Mouse (Mus musculus) testis, postnatal 14 days (tissue): ENCODE results near the gene Nr6a1.

Experiments
- DNase-seq: peaks from one replicate; pipeline ENCODE4 v3.0.0; 2021; ENCODE audit warnings: low spot score

Gene Nr6a1

GRCm38 (mm10) chr2:38782731-38783130 is 144.8 kb downstream of the Nr6a1 start:
- no peak for DNase-seq

- DNase-seq: no peak
Measured at GRCm38 (mm10) chr2:38781945-38782720, 145.4 kb downstream of the Nr6a1 start.

- DNase-seq: no peak
Measured at GRCm38 (mm10) chr2:38779939-38780338, 147.5 kb downstream of the Nr6a1 start.

- DNase-seq: no peak
Measured at GRCm38 (mm10) chr2:38777326-38777725, 150.2 kb downstream of the Nr6a1 start.

GRCm38 (mm10) chr2:38774936-38775335 is 152.6 kb downstream of the Nr6a1 start:
- DNase-seq: no peak

- no peak for DNase-seq
Measured at GRCm38 (mm10) chr2:38771478-38771797, 156.1 kb downstream of the Nr6a1 start.

GRCm38 (mm10) chr2:38770772-38771477 is 156.6 kb downstream of the Nr6a1 start:
- DNase-seq: no peak

GRCm38 (mm10) chr2:38767177-38767931 is 160.1 kb downstream of the Nr6a1 start:
- DNase-seq: no peak

GRCm38 (mm10) chr2:38739847-38740246 is 187.6 kb downstream of the Nr6a1 start:
- no peak for DNase-seq

- peak; percentile 33 for DNase-seq
Measured at GRCm38 (mm10) chr2:38739410-38739809, 188.1 kb downstream of the Nr6a1 start.

GRCm38 (mm10) chr2:38738601-38739301 is 188.7 kb downstream of the Nr6a1 start:
- DNase-seq: no peak

GRCm38 (mm10) chr2:38735740-38736139 is 191.7 kb downstream of the Nr6a1 start:
- no peak for DNase-seq

GRCm38 (mm10) chr2:38734721-38735120 is 192.8 kb downstream of the Nr6a1 start:
- peak; percentile 72 for DNase-seq

GRCm38 (mm10) chr2:38730331-38730827 is 197.1 kb downstream of the Nr6a1 start:
- no peak for DNase-seq

GRCm38 (mm10) chr2:38725427-38725826 is 202.1 kb downstream of the Nr6a1 start:
- no peak for DNase-seq

GRCm38 (mm10) chr2:38723378-38723777 is 204.1 kb downstream of the Nr6a1 start:
- DNase-seq: peak; percentile 57

- no peak for DNase-seq
Measured at GRCm38 (mm10) chr2:38722076-38722475, 205.4 kb downstream of the Nr6a1 start.

GRCm38 (mm10) chr2:38720661-38721060 is 206.8 kb downstream of the Nr6a1 start:
- DNase-seq: no peak

GRCm38 (mm10) chr2:38719354-38719753 is 208.1 kb downstream of the Nr6a1 start:
- DNase-seq: peak; percentile 44

- DNase-seq: peak; percentile 33
Measured at GRCm38 (mm10) chr2:38718676-38719075, 208.8 kb downstream of the Nr6a1 start.

GRCm38 (mm10) chr2:38717436-38717835 is 210.1 kb downstream of the Nr6a1 start:
- DNase-seq: no peak

- DNase-seq: peak; percentile 68
Measured at GRCm38 (mm10) chr2:38714324-38714723, 213.2 kb downstream of the Nr6a1 start, which contains the start of gene Nr5a1. TSS of gene Nr5a1 (minus strand) at chr2:38714542.
